Mouse (Mus musculus) cerebellum, postnatal 14 days (tissue): ENCODE results near the gene Atp6v1g2.

Experiments used
- DNase-seq, 2 experiments: peaks; one replicate each; pipeline ENCODE4 v3.0.0; 2021; ENCODE audit warnings: mixed read lengths in 2 of 2

Gene Atp6v1g2

DNA sequence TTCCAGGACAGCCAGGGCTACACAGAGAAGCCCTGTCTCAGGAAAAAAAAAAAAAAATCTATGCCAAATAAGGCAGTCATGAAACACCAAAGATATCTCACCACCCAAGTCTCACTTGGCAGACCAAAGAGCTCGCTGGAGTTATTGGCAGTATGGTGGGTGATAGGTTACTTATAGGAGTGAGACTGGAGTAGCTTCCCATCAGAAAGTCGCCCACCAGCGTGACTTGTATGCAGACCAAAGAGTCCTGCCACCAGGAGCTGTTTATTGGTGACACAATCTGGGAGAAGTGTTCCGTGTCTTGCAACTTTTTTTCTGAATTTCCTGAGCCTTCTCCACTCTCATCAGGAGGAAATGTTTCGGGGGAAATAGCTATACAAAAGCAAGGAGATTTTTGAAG lies 6.2 kb downstream of the Atp6v1g2 start:
- no peak for DNase-seq

DNA sequence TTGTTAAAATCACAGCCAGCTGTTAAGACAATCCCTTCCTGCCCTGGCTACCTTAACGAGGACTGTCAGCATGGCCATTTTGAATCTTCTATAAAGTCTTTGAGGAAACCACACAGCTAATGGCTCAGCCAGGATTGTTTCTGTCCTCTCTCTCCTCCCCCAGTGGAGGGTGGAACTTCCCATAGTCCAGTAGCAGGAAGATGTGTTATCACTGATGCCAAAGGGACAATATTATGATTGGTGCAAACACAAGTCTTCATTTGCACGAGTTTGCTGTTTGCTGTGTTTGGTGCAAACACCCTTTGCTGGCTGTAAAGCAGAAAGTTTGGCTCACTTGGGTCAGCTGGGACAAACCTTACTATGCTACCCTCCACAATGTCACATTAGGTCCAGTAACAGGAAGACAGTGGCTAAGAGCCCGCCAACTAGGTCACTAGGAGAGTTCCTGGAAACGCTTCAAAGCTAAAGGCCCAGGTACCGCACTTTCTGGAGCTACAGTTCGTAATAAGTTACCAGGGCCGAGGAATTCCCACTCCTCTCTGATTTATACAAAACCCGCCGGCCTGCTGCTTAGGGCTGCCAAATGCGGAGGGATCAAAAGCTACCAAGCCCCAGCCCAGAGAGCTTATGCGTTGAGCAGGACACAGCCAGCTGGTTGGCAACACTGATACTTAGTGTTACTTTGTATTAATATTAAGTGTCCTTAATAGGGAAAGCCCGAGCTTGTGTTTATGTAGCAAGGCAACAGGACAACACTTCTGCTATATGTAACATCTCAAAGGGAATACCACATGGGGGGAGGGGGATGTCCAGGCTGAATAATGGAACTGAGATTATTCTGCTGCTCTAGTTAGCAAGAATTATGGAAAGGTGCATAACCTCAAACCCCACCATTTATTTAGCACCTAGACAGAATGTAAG lies 7.2 kb downstream of the Atp6v1g2 start:
- peak in 1 of 2 experiments; percentile 40 for DNase-seq

DNA sequence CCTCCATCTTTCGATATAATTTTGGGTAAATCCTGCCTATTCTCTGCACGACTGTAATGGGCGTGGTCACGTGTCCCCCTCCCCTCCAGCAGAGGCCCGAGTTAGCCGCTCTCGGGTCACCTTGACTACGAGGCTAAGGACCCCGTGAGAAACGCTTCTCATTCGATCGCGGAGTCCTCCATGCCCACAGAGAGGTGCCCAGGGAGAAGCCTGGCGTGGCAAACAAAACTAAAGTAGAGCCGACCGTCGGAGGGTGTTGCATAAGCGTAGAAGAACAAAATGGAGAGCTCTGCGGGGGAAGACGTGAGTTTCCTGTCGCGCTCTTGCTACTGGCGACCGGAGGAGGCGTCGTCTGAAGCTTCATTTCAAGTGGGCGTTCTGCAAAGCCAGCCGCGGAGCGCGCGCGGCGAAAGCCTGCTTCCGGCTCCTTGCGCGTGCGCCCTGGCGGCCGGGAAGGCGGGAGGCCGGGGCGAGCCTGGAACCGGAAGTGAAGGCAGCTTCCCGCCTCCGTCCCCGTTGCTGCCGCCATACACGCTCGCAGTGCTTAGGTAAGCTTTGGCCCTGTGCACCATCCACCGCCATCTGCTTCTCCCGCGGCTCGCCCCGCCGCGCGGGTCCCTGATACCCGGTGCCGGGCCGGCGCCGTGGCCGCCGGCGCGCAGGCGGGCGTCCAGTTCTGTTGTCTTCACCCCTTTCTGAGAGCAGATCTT lies 8.0 kb downstream of the Atp6v1g2 start, which contains the start of gene Ddx39b:
Ddx39b (plus strand) TSS at position 442 of the 710 bp plus-strand sequence.
- peak; percentile 95 to 97 for DNase-seq

DNA sequence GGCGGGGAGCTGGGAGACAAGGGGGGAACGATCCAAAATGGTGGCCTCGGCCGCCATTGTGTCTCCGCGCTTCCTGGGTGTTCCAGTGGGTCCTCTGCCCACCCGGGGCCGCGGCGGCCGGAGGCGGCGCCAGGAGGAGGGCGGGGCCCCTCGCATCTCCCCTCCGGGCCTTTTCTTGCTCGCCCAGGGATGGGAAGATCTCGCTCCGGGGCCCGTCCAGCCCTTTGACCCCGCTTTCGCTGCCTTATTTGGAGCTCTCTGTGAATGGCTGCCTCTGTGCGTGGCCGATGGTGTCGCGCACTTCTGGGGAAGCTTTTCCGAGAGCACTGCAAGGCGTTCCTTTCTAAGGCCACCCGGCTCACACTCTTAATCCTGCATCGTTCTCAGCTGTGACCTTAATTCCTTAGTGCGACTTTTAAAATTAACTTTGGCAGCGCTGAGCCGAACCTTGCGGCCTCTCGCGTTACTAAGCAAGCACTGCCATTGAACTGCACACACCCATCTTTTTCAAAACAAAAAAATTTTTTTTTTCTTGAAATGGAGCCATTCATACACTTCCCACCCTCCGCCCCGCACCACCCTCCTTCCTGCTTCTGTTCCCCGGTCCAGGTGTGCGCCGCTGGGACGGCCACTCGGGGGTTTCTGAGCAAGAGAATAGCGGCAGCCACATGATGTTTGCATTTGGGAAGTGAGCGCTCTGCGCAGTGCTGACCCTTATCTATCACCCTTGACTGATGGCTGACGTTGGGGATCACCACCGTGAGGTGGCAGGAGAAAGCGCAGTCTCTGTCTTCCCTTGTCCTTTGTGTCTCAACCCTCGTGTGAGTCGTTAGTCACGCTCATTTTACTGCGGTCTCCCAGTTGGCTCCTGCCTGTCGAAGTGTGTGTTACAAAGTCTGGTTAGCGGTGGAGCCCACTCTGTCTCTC lies 8.8 kb downstream of the Atp6v1g2 start:
- peak; percentile 62 to 71 for DNase-seq

DNA sequence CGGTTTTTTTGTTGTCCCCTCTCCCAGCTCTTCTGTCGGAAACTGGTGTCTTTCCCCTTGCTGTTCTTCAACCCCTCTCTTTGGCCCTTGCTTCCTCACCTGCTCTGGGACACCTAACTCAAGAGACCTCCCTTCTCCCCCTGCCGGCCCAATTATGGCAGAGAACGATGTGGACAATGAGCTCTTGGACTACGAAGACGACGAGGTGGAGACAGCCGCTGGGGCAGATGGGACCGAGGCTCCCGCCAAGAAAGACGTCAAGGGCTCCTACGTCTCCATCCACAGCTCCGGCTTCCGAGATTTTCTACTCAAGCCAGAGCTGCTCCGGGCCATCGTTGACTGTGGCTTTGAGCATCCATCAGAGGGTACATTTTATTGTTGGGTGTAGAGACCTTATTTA lies 9.6 kb downstream of the Atp6v1g2 start:
- peak; percentile 81 to 85 for DNase-seq

DNA sequence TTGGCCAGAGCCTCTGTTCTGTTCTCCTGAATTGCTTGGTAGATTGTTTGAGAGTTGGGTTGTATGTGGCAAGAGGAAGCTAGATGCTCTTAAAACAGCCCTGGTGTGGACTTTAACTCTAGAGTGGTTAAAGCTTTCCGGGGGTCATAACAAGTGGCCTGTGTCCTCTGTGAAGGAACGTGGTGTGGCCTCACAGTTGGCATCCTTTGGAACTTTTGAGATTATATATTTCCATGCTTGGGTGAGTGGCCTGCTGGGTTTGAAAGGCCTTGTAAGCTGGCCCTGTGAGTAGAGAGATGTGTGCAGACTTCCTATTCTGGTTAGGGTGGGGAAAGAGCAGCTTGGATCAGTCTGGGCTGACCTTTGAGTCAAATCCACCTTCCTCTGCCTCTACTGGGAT lies 11.5 kb downstream of the Atp6v1g2 start:
- DNase-seq, result no peak

DNA sequence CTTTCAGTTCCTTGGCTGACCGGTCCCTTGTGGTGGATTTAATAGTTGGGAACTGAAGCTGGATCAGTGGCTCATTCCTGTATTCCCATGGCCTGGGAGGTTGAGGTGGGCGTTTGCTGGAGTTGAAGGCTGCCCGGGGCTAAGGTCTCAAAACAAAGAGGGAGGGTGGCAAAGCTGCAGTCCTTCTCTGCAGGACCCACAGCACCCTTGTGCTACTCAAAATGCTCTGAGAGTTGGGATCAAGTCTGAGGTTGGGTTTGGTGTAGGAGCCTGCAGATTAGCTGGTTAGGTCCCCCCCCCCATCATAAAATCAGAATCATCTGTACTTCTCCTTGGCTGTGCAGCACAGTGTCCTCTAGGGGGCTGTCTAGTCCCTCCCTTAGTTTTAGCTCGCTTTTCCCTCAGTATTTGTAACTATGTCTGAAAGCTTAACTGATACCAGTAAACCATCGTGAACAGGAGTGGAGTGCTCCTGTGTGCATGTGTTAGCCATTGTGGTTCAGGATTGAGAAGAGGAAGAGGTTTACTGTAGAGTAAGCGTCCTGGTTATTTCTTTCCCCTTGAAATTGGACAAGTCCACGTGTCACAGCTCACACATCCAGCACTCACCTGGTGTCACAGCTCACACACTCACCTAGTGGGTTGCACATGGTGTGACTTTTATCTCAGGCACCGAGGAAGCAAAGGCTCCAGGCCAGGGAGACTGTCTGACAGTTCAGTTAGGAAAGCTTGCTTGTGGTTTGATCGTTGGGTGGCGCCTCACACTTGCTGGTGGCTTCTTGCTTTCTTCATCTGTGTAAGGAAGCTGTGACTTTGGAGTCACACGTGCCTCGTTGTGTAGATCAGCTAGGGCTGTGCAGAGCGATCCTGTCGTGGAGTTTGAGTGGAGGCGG lies 12.5 kb downstream of the Atp6v1g2 start:
- DNase-seq, result peak in 1 of 2 experiments; percentile 36

DNA sequence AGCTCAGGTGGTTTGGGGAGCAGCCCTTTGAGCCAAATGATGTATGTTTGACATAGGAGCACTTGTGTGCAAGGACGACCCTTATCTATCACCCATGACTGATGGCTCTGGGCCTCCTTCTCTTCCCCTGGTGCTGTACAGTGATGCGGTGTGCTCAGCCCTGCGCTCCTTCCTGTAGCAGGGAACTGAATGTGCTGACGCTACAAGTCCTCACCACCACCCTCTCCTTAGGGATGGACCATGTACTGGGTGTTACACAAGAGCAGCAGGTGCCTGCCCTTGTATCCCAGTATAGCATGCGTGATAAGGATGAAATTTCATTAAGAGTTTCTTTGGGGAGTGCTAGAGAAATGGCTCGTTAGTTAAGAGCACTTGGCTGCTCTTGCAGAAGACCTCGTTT lies 13.7 kb downstream of the Atp6v1g2 start:
- no peak for DNase-seq

DNA sequence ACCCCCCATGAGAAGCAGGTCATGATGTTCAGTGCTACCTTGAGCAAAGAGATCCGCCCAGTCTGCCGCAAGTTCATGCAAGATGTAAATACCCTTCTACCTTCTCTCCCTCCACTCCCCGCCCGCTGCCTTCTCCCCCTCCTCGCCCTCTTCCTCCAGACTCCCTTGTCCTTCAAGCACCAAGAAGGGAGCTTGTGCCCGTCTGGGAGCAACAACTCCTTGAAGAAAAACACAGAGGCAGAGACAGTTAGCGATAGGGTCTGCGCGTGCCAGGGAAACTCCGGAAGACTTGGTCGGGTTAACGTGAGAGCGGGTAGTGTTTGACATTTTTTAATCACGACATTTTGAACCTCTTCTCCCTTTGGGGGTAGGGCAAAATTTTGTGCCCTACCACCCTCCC lies 15.5 kb downstream of the Atp6v1g2 start:
- no peak for DNase-seq

DNA sequence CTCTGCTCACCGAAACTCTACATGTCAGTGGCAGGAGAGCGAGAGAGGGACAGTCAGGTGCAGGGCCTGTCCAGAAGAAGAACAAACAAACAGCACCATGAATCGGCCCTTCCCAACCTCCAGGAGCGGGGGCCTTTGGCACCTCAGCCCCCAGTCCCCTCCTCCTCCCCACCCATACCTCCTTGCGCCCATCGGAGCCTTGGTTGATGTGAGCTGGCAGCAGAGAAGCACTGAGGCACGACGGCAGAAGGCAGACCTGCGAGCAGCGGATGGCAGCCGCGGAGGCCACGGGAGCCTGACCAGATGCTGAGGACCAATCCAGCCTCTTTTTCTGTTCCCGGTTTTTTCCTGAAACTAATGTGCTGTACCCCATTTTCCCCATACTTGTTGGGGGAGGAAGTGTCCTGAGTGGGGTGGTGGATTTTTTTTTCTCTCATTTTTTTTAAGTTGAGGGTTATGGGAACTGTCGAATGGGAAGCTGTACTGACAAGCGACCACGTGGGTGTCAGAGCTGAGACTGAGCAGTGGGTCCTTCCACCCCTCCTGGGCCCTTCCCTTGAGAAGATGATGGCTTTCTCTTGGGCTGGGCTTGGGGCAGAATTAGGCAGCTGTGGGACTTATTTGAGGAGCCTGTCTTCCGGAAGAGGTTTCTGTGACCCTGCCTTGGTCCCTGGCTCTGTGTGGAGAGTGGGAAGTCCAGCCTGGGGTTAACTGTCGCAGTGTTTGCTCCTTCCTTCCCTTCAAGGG lies 16.2 kb downstream of the Atp6v1g2 start:
- DNase-seq, result peak in 1 of 2 experiments; percentile 26

DNA sequence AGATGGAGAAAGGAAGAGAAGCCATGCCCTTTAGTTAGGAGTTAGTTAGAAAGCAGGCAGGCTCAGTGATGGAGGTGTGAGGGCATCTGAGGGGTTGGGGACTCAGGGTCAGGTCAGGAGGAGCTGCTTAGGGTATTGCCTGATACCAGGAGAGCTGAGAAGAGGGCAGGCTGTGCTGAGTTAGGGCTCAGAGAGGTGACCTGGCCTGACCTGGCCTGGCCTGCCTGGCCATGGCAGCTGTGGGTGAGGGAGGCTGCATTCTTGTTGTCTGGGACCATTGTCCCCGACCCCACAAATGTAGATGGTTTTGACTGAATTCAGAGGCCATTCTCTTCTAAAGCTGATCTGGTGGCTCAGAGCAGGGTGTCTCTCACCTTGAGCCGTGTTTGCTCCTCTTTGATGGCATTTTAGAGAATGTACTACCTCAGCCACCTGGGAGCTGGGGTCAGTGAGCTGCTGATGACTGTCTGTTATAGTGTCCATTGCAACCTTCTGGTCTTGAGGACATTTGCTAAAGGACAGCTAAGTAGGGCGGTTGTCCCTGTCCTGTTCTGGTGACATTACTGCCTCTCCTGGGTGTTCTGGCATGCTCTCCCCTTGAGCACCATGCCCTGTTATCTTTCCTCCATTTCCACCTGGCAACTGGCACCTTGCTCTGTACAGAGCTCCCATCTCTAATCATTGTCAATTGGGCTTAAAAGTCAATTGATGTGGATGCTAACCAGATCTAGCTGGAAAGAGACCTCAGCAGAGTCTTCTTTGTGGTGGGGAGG lies 17.1 kb downstream of the Atp6v1g2 start:
- no peak for DNase-seq

DNA sequence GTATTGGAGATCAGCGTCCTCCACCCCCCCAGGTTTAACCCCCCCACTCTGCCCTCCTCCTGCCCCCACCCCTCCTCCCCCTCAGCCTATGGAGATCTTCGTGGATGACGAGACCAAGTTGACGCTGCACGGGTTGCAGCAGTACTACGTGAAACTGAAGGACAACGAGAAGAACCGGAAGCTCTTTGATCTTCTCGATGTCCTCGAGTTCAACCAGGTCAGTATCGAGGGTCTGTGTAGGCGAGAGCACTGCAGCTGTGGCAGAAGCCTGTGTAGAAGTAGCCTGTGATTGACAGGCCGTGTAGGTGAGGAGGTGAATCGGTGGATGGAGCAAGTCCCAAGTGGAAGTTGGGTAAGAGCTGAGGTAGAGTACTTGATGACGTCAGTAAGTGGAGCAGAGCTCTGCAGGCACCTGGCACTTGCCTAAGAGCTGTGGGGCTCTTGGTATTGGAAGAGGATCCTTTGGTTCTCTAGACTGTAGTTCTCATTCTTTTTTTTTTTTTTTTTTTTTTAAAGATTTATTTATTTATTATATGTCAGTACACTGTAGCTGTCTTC lies 17.8 kb downstream of the Atp6v1g2 start:
- no peak for DNase-seq

DNA sequence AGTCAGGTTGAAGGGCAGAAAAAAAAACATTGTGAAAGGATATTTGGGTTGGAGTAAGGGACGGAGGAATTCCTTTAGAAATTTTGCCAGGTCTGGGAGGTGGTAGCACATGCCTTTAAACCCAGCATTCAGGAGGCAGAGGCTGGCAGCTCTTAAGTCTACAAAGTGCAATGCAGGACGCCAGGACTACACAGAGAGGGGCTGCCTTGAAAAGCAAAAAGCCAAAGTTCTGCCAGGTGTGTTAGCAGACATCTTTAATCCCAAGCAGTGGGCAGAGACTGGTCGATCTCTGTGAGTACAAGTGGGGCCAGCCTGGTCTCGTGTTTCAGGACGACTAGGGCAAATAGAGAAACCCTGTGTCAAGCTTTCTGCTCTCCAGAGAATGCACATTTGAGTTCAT lies 18.5 kb downstream of the Atp6v1g2 start:
- no peak for DNase-seq

DNA sequence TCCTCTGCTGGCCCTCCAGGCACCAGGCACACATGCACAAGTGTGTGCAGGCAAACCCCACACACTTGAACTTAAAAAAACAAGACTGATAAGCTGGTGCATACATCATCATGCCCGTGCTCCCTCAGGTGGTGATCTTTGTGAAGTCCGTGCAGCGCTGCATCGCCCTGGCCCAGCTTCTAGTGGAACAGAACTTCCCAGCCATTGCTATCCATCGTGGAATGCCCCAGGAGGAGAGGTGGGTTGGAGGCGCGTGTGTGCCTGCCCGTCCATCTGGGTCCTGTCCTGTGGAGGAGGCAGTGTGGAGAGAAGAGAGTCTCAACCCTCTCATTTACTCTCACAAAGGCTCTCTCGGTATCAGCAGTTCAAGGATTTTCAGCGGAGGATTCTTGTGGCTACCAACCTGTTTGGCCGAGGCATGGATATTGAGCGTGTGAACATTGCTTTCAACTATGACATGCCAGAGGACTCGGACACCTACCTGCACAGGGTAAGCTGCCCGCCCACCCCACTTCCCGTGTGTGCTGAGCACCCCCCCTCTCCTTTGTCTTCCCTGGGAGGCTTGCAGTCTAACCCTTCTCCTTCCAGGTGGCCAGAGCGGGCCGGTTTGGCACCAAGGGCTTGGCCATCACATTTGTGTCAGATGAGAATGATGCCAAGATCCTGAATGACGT lies 19.3 kb downstream of the Atp6v1g2 start:
- DNase-seq, result peak in 1 of 2 experiments; percentile 35

DNA sequence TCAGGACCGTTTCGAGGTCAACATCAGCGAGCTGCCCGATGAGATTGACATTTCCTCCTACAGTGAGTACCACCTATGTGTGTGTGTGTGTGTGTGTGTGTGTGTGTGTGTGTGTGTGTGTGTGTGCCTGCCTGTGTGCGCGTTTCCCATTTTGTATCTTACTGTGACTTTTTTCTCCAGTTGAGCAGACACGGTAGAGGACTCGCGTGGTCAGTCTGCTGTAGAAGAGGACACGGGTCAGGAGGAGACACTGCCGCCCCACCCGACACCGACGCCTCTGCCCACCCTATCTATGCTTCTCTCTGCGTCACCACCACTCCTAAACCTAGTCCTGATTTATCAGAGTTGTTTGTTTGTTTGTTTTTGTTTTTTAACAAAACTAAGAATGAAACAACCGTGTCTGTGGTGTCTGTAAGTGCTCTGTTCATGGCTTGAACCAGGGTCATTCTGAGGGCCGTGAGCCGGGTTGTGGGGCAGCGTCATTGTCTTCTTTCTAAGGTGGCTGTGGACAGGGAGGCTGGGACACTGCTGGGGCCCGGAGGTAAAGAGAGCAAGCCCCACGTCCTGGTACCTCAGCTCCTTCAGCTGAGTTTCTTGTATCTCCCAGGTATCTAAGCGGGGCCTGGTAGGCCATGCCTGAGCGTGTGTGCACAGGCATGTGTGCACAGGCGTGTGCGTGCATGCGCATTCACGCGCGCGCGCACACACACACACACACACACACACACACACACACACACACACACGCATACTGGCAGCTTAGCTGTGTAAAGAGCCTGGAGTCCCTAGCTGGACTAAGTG lies 20.0 kb downstream of the Atp6v1g2 start:
- no peak for DNase-seq

DNA sequence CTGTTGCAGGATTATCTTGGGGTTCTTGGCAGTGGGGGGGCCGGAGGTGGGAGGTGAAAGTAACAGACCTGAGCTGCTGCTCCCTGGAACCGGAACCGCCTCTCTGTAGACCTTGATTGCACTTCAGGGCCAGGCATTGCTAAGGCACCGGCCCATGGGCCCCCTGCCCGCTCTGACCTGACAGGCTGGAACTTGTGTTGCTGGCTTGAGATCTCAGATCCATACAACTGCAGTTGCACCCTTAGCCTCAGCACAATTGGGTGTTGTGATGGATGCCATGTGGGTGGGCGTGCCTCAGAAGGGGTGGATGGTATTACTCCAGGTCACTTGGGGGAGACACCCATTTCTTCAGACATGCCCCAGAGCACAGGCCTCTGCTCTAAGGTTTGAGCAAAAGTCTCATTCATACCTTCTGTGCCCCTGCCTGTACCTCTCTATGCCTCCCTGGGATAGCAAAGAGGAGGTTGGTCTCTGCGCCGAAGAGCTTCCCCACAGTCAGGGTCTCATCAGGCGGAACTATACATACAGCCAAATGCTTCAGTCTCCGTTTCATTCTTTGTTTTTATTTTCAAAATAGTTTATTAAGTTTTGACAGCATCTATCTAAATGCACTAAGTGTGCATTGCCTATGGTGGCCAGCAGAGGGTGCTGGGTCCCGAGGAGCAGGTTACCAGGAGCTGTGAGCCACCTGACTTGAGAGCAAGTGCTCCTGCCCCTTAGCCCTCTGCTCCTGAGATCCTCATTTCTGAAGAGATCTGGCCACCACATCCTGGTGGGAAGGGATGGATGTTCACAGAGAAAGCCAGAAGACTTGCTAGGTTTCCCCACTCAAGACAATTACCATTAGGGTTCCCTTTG lies 21.0 kb downstream of the Atp6v1g2 start:
- DNase-seq, result peak; percentile 72 to 82

DNA sequence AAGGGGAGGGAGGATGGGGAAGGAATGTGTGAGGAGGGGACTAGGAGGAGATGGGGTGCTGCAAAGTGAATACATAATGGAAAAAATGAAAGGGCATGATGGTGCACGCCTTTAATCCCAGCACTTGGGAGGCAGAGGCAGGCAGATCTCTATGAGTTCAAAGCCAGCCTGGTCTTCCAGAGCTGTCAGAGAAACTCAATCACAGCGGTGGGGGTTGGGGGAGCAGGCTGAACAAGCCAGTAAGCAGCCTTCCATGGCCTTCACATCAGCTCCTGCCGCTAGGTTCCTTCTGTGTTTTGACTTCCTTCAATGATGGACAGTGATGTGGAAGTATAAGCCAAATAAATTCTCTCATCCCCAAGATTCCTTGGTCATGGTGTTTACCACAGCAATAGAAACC lies 21.8 kb downstream of the Atp6v1g2 start:
- DNase-seq, result peak in 1 of 2 experiments; percentile 22
